Mouse (Mus musculus): ENCODE data around the gene Atn1. TPM values are rescaled to one million over a fixed set of nuclear protein-coding genes. Genes with fewer than 3 reads are reported as not detected.

Gene Atn1
- total RNA-seq, 2 experiments from 2014 or later, result 139 to 170 TPM

DNA sequence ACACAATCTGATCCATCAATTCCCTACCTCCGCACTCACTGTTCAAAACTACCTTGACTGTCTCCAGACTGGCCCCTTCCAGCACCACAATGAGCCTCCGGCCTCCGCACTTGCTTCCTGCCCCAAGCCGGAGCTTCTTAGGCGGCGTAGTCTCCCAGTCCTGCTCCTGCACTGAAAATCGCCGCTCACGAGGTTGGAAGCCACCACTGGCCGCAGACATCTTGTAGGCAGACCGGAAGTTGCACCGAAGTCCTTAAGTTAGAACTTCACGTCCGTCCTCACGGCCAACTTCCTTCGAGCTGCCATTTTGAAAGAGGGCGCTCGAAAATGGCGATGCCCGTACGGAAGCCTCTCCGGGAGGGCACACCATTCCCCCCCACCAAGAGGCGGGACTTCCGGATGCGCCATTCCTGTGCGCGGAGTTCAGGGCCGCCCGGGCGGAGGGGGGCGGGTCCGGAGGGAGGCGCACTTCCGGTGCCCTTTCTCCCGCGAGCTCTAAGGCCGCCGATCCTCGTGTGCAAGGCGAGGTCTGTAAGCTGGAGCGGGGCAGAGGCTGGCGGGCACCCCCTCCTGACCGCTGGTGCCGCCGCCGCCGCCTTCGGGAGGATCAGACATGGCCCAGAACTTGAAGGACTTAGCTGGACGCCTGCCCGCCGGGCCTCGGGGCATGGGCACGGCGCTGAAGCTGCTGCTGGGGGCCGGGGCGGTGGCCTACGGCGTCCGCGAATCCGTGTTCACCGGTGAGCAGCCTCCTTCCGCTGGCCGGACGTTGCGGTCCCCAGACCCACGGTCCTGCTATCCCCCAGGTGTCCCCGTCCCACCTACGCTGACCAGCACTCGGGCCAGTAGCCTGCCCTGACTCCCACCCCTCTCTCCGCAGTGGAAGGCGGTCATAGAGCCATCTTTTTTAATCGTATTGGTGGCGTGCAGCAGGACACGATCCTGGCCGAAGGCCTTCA is 44.2 kb downstream of the Atn1 start, which contains the start of the genes Emg1 and Phb2:
Emg1 (minus strand) TSS at position 355 of the 959 bp plus-strand sequence.
Phb2 (plus strand) TSS at position 513 of the 959 bp plus-strand sequence.
- peak; percentile 97 to 99 for DNase-seq

DNA sequence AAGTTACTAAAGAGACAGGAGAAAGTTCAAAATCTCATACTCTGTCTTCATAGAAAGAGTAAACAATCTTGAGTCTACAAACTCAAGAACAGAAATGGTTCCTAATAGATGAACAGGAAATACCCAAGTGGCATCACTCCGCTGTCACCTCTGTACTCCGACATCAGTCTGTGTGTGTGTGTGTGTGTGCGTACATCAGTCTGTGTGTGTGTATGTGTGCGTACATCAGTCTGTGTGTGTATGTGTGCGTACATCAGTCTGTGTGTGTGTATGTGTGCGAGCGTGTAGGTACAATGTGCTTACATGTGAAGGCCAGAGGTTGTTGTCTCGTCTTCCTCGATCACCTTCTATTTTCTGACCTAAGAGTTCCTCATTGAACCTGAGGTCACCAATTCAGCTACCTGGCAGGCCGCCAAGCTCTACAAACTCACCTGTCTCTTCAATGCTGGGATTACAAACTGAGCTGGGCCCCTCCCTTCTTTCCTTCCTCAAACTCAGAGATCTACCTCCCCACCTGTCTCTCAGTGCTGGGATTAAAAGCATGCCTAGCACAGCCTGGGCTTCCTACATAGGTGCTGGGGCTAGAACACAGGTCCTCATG is 47.9 kb downstream of the Atn1 start:
- no peak for DNase-seq

DNA sequence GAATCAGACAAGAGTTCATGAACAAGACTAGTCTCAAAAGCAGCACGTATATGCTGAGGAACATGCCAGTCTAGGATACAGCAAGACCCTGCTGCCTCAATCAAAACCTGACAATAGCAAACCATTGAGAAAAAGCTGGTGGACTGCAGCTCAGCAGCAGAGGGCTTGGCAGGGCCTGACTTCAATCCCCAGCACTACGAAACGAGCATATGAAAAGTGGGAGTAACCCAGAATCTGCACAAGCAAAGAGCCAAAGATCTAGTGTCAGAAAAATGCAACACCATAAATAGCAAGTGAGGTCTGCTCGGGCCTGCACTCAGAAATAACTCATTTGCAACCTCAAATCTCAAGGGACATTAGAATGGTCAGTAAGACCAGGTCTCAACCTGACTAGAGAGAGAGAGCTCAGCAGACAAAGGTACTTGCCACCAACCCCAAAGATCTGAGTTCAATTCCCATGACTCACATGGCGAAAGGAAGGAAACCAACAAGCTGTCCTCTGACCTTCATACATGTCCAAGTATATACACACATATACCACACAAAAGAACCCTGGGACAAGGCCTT is 50.2 kb downstream of the Atn1 start:
- DNase-seq, result peak in 1 of 2 experiments; percentile 27

DNA sequence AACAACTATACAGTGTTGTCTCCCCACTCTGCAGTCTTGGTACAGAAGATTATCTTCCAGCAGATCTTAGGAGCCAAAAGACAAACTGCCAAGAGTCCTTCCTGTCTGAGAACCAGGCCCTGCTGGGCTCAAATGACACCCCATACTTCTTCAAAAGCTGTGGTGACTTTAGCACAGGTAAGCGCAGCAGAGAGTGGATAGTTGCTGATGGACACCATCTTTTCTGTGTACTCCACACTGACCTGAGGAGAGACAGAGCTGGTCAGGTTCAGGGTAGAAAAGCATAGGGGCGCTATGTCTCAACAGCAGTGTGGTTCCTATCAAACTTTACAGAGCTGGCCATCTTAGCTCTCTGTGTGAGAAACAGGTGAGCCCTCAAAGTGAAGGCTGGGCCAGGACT is 51.9 kb downstream of the Atn1 start:
- DNase-seq, result no peak

DNA sequence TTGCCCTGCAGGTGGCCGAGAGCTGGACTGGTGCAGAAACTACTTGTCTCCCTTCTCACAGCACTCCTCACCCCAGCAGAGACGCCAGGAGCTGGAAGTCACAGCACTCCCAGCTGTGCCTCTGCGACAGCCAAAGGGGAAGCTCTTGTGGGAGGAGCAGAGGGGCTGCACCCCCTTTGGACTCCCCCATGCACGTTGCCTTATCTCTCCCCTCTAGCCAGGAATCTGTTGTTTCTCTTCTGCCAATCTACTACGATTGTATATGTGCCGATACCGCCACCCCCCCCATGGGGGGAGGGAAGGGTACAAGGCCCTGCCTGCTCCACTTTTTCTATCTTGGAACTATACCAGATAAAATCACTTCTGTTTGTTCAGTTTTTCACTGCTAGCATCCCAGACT is 52.5 kb downstream of the Atn1 start:
- no peak for DNase-seq

DNA sequence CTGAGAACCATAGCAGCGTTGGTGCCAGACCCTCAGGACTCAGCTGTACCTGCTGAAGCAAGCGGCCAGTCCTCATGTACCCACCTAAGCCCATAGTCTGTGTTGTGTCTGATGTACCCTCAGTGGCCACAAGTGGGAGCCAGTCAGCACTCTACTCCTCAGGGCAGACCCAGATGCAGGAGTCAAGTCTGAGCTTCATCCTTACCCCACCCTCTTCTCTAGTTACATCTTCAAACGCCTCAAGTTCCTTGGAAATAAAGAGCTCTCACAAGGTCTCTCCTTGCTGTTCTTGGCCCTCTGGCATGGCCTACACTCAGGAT is 53.6 kb downstream of the Atn1 start:
- DNase-seq, result peak; percentile 54 to 61

DNA sequence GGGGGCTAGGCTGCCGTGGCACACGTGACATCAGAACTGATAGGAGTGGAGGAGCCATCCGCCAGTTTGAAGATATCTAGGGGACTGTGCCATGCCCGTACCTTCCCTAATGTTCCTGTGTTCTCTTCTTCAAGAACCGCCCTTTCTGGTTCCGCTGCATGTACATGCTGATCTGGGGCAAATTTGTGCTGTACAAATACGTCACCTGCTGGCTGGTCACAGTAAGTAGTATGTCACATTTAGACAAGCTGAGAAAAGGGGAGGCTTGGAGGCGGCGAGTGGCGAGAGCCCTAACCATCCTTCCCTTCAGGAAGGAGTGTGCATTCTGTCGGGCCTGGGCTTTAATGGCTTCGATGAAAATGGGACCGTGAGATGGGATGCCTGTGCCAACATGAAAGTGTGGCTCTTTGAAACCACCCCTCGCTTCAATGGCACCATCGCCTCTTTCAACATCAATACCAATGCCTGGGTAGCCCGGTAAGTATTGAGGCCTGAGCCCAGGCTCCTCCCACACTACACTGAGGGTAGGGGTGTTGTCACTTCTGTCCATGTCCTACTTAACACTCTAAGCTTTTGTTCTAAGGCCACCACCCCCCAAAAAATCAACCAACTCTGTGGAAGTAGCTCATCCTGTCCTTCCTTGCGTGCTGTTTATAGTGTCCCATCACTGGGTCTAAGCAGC is 54.1 kb downstream of the Atn1 start:
- no peak for DNase-seq

DNA sequence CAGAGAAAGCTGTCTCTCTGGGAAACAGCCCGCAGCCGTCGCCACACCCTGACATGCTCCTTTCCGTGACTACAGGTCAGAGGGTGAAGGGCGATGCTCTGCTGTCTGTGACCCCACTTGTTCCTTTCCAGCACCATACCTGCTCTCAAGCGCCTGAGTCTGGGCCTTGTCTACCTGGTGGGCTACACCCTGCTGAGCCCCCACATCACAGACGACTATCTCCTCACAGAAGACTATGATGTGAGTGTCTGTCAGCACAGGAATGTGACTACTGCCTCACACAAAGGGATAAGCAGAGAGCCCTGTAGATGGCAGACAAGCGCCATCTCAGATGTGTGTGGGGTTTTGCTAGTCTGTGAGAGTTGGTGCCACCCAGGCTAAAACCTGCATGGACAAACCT is 55.0 kb downstream of the Atn1 start:
- no peak for DNase-seq

DNA sequence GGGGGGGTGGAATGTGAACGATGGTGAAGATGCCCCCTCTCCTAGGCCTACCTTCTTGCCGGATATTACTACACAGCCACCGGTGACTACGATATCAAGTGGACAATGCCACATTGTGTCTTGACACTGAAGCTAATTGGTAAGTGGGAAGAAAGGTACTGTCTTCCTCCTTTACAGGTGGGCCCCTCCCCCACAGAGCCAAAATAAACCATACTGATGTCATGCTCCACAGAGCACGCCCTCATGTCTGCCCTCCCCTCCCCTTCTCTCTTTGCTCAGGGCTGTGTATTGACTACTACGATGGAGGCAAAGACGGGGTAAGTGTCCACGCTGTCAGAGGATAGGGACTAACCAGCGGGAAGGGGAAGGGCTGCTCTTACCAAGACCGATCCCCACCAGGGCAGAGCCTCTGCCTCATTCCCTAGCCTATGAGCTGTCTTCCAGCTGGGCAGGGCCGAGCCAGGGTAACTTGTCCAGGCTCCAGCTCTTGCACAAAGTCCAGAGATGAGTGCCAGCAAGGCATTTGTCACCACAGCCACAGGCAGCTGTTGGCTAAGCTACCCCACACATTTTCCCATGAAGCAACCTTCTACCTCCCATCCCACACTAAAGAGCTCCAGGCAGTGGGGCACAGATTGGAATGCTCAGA is 56.2 kb downstream of the Atn1 start:
- peak; percentile 46 to 62 for DNase-seq

DNA sequence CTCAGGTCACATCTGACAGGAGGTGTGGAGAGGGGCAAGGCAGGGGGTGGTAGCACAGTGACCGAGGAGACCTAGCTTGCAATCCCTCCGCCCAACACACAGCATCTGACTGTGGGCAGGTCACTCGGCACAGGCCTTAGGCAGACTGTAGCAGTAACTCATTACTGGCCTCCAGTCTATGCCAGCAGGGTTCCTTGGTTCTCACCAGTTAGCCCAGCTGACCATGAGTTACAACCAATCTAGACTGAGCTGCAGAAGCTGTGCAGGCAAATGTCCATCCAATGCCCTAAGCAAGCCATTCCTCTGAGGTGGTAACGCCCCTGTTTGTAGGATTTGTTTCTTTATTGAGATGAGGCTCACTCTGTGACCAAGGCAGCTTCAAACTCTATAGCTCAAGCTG is 57.0 kb downstream of the Atn1 start:
- DNase-seq, result no peak

DNA sequence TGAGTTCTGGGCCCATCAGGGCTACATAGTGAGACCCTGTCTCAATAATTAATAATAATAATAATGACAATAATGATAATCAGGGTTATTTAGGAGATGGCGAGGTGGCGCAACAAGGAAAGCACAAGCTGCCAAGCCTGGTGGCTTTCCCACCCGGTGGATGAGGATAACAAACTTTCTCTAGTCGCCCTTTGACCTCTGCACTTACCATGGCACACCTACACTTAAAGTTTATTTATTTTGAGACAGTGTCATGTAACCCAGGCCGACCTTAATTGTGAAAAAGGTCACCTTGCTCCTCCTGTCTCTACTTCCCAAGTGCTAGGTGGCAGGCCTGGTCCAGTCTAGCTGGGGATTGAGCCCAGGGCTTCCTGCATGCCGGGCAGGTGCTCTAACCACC is 57.6 kb downstream of the Atn1 start:
- no peak for DNase-seq

DNA sequence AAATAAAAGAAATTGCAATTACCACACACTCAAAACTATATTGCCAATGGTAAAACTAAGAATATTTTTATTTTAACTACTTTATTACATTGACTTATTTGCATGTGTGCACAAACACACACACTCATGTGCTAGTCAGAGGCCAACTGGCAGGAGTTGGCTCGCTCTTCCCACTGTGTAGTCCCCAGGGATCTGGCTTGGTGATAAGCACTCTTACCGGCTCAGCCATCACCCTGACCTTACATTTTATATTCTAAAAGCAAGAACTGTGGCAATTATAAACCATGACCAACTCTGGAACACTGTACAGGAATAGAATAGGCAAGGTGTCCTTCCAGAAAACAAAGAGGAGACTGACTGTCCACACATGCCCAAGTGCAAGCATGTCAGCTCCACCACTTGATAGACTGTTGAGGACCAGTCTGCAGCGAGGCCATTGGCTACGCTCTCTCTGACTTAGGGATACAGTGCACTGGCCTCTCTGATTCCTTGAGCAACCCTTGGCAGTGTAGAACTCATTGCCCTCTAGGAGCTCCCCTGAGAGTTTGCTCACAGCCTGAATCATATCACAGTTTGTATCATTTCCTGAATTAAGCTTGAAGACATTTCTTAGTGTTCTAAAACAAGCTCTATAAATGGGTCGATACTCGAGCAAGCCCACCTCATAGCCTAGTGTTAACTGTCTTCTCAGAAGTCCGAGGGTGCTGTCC is 59.7 kb downstream of the Atn1 start:
- DNase-seq, result no peak

DNA sequence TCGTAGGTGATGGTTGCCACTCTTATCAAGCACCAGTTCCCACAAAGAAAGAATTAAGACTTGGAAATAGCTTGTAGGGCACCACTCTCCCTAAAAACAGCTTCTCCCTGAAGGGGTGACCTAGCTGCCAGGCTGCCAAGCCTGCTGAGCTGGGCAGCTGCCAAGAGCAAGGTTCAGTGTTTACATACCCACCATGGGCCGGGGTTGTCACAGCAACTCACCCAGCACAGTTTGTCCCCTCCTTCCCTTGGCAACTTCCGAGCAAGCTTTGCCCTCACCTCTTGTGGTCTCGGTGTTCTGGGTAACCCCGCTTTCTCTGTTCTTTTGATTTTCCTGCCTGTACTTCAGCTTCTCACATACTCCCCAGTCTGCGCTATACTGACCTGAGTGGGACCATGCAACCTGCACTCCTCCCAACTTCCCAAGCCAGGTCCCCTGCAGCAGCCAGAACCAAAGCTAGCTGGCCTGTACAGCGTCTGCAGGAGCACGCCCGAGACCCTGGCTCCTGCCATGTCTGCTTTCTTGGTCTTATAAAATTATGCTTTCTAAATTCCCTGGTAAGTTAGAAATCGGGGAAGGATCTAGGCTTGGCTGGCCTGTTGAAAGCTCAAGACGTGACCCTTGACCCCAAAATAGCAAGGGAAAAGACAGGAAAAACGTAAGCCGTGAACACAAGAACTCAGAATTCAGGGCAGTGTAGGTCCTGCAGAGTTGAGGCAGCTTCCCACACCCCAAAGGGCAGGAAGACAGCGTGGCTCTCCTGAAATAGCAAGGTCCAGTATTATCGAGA is 62.0 kb downstream of the Atn1 start:
- DNase-seq, result peak; percentile 60 to 77

DNA sequence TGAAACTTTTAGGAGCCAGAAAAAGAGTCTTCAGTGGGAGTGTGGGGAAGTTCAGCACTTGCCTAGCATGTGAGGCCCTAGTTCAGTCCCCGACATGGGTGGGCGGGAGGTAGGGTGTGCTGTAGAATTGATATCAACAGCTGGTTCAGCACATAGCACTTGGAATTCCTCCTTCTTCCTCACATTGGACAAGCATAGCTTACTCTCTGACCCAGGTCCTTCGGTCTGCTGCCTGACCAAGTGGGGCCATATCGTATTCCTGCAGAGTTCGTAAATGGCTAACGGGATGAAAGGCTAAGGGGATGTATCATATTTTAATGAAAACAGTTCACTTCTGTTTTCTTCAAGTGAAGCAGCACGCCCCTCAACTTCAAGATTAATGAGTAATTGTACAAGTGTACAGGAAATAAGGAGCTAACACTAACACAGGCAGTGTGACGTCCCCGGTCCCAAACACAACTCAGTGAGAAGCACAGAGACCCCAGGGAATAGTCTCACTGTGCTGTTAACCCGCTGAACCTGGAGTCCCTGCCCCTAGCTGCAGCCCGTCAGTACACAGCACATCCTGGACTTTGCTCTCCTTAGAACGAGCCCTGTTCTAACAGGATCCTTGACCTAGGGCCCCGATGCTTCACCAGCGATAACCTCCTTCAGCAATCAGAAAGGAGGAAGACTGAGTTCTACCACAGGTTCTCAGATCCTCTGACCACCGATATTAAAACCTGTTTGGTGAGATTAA is 62.9 kb downstream of the Atn1 start:
- no peak for DNase-seq

Small RNA genes within 50 kb of the gene (microRNA-seq; reads per million reads assigned to microRNA genes)
- gene Mir141 (0.85 to 1.2 reads per million in 2 experiments), gene Mir200c (17.3 to 28.4 reads per million in 2 experiments)

Other genes starting within 250 kb of the Atn1 start
- under 1 TPM; 0.51 to 0.72 TPM for gene C1ra, start 244.1 kb downstream of the Atn1 start, total RNA-seq (2021)
- gene C1s1, start 214.2 kb downstream of the Atn1 start, total RNA-seq (2021), result 1 to 10 TPM in 1 of 2 experiments, under 1 TPM in 1; 0.62 to 1.5 TPM
- under 1 TPM; 0.15 to 0.18 TPM for gene C1rb, start 186.2 kb downstream of the Atn1 start, total RNA-seq (2021)
- gene C1s2, start 120.4 kb downstream of the Atn1 start, total RNA-seq (2021), result under 1 TPM; 0.15 to 0.35 TPM
- gene Lpcat3, start 93.5 kb downstream of the Atn1 start, total RNA-seq (2021), result 10 to 100 TPM; 27.1 to 33.5 TPM
- 10 to 100 TPM; 54.3 to 64.9 TPM for gene Emg1, start 44.3 kb downstream of the Atn1 start, total RNA-seq (2021)
- 100 to 1,000 TPM; 114 to 129 TPM for gene Phb2, start 44.2 kb downstream of the Atn1 start, total RNA-seq (2021)
- gene Ptpn6, start 17.8 kb downstream of the Atn1 start, total RNA-seq (2021), result 1 to 10 TPM; 2.9 to 3.0 TPM
- gene Grcc10, start 15.2 kb downstream of the Atn1 start, total RNA-seq (2021), result 100 to 1,000 TPM; 337 to 366 TPM
- gene Gm45234, start 503 bp downstream of the Atn1 start, total RNA-seq (2021), result not detected
- 1,000 to 10,000 TPM in 1 of 2 experiments, 100 to 1,000 TPM in 1; 956 to 1,045 TPM for gene Eno2, start 13.1 kb upstream of the Atn1 start, total RNA-seq (2021)
- gene Lrrc23, start 23.2 kb upstream of the Atn1 start, total RNA-seq (2021), result 1 to 10 TPM in 1 of 2 experiments, under 1 TPM in 1; 1.00 to 3.5 TPM
- gene Spsb2, start 52.1 kb upstream of the Atn1 start, total RNA-seq (2021), result 1 to 10 TPM; 2.9 to 3.1 TPM
- 100 to 1,000 TPM; 731 to 778 TPM for gene Tpi1, start 57.8 kb upstream of the Atn1 start, total RNA-seq (2021)
- gene Usp5, start 73.0 kb upstream of the Atn1 start, total RNA-seq (2021), result 100 to 1,000 TPM; 174 to 188 TPM
- gene Cdca3, start 73.0 kb upstream of the Atn1 start, total RNA-seq (2021), result 1 to 10 TPM in 1 of 2 experiments, under 1 TPM in 1; 0.38 to 1.2 TPM
- gene Gnb3, start 83.8 kb upstream of the Atn1 start, total RNA-seq (2021), result under 1 TPM in 1 of 2 experiments, not detected in 1; 0.17 TPM
- 10 to 100 TPM; 30.4 to 37.1 TPM for gene P3h3, start 101.2 kb upstream of the Atn1 start, total RNA-seq (2021)
- 100 to 1,000 TPM; 180 to 187 TPM for gene Gpr162, start 107.5 kb upstream of the Atn1 start, total RNA-seq (2021)
- gene Cd4, start 131.7 kb upstream of the Atn1 start, total RNA-seq (2021), result under 1 TPM in 1 of 2 experiments, not detected in 1; 0.23 TPM
- 1 to 10 TPM; 2.1 to 2.3 TPM for gene Lag3, start 155.2 kb upstream of the Atn1 start, total RNA-seq (2021)
- gene Ptms, start 163.6 kb upstream of the Atn1 start, total RNA-seq (2021), result 1,000 to 10,000 TPM; 1,023 to 1,087 TPM
- 100 to 1,000 TPM; 630 to 652 TPM for gene Mlf2, start 174.9 kb upstream of the Atn1 start, total RNA-seq (2021)
- 100 to 1,000 TPM; 149 TPM for gene Cops7a, start 209.0 kb upstream of the Atn1 start, total RNA-seq (2021)
- 100 to 1,000 TPM; 163 to 173 TPM for gene Pianp, start 240.2 kb upstream of the Atn1 start, total RNA-seq (2021)